Comparison of ENCODE assay signal across 26 mouse cellular contexts in the genomic region with DNA sequence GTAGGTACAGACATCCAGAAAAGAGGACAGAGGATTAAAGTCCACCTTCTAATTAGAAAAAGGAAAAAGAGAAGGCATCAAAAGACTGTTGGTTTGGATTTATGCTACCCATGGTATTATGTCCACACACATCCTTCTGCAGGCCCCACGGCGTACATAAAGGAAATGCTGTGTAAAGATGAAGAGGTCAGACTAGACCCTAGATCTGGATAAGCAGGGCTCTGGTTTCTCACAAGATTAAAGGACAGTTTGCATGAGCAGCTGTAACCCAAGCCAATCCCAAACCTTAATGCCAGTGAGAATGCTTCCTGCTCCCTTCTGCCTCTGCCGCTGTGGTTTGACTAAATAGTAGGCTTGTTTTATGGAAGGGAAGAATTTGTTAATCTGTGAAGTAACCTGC. TPM values are rescaled to one million over a fixed set of nuclear protein-coding genes. Genes with fewer than 3 reads are reported as not detected.
A peak's percentile ranks its signal among the peaks of the same experiment; 100 is the strongest.
DNase-seq lines count a peak whose midpoint lies in the region; ATAC-seq and TF ChIP-seq lines count a peak whose summit lies in the region.
"Had no signal": no experiment of that assay in that cellular context is flagged by ENCODE, and none has a peak within 500 bp of the region (broad histone marks: within the 10 kb centered on the region; RNA-seq: fewer than 3 reads in every experiment).

No protein-coding gene starts in this region.

- no peaks in the 10 kb centered on the region for H3K9me3 ChIP-seq in liver, embryonic 12.5 days (replicated peaks)
- no peaks in the 10 kb centered on the region for H3K9me3 ChIP-seq in embryonic facial prominence, embryonic 12.5 days
- H3K9me3 ChIP-seq in embryonic facial prominence, embryonic 14.5 days (ENCODE audit: control insufficient read depth, low read length): no peaks in the 10 kb centered on the region
- no peaks in the 10 kb centered on the region for H3K9me3 ChIP-seq in forebrain, embryonic 14.5 days (replicated peaks; ENCODE audit: control insufficient read depth, low read length)
- H3K9me3 ChIP-seq: embryonic facial prominence, embryonic 15.5 days; forebrain, embryonic 10.5 days; forebrain, embryonic 12.5 days; forebrain, embryonic 15.5 days had no signal

- TF ChIP-seq CTCF in liver, adult 2 months (IDR thresholded peaks at IDR 0.05; ENCODE audit: low read depth, low read length): no peak

- H3K27me3 ChIP-seq in liver, adult 2 months (ENCODE audit: control insufficient read depth, insufficient read depth, low read length): no peaks in the 10 kb centered on the region
- H3K27me3 ChIP-seq in liver, embryonic 12.5 days (replicated peaks): no peaks in the 10 kb centered on the region
- H3K27me3 ChIP-seq in embryonic facial prominence, embryonic 12.5 days: no peaks in the 10 kb centered on the region
- no peaks in the 10 kb centered on the region for H3K27me3 ChIP-seq in embryonic facial prominence, embryonic 14.5 days (replicated peaks; ENCODE audit: control insufficient read depth, insufficient read depth, low read length)
- no peaks in the 10 kb centered on the region for H3K27me3 ChIP-seq in forebrain, embryonic 14.5 days (replicated peaks; ENCODE audit: control insufficient read depth, insufficient read depth, low read length)
- H3K27me3 ChIP-seq: embryonic facial prominence, embryonic 15.5 days; forebrain, embryonic 12.5 days; forebrain, embryonic 15.5 days had no signal

- H3K4me2 ChIP-seq in liver, embryonic 12.5 days: no peak overlapping the region
- no peak overlapping the region for H3K4me2 ChIP-seq in embryonic facial prominence, embryonic 12.5 days (replicated peaks)
- no peak overlapping the region for H3K4me2 ChIP-seq in embryonic facial prominence, embryonic 14.5 days (ENCODE audit: low read depth, low read length)
- H3K4me2 ChIP-seq in forebrain, embryonic 14.5 days (ENCODE audit: low read length): no peak overlapping the region
- H3K4me2 ChIP-seq: embryonic facial prominence, embryonic 15.5 days; forebrain, embryonic 12.5 days; forebrain, embryonic 15.5 days had no signal

- ATAC-seq in liver, embryonic 12.5 days: no peak
- peak; percentile 28; the same call in 1 of the 2 replicates for ATAC-seq in embryonic facial prominence, embryonic 12.5 days (ENCODE audit: insufficient number of reproducible peaks, insufficient read depth, low FRiP score, low TSS enrichment)
- peak; percentile 88 for ATAC-seq in embryonic facial prominence, embryonic 14.5 days (ENCODE audit: low read depth)
- ATAC-seq in forebrain, embryonic 14.5 days: no peak
- ATAC-seq: forebrain, embryonic 15.5 days; forebrain, postnatal 0 days had no signal

- peaks cover 13% of the 10 kb centered on the region for H3K4me1 ChIP-seq in liver, adult 2 months (ENCODE audit: control insufficient read depth, insufficient read depth, low read length)
- H3K4me1 ChIP-seq in liver, embryonic 12.5 days: no peaks in the 10 kb centered on the region
- H3K4me1 ChIP-seq in embryonic facial prominence, embryonic 12.5 days: no peaks in the 10 kb centered on the region
- H3K4me1 ChIP-seq in embryonic facial prominence, embryonic 14.5 days (ENCODE audit: control insufficient read depth, insufficient read depth, low read length): no peaks in the 10 kb centered on the region
- H3K4me1 ChIP-seq in forebrain, embryonic 14.5 days (ENCODE audit: control insufficient read depth, insufficient read depth, low read length): no peaks in the 10 kb centered on the region
- H3K4me1 ChIP-seq: embryonic facial prominence, embryonic 15.5 days; forebrain, embryonic 10.5 days; forebrain, embryonic 12.5 days; forebrain, embryonic 15.5 days had no signal

- no peak for DNase-seq in liver, adult 2 months (ENCODE audit: extremely low read depth, low read depth, low spot score)
- DNase-seq in embryonic facial prominence, embryonic 14.5 days (ENCODE audit: low spot score): peak; percentile 53
- DNase-seq in forebrain, embryonic 14.5 days (ENCODE audit: low spot score): no peak
- DNase-seq: adrenal gland, adult 2 months; adrenal gland, postnatal 10 days; adrenal gland, postnatal 25 days; cerebellum, adult 11 months; cerebellum, adult 18-20 months; cerebellum, adult 8-10 months; cerebellum, adult 9-11 months; cerebellum, postnatal 14 days; cerebellum, postnatal 36 days; embryo, embryonic 11 days; forebrain, postnatal 0 days had no signal

- 90% methylated on average over 3 of the region's 3 CpGs for WGBS in liver, adult 2 months
- 62% methylated on average over 3 of the region's 3 CpGs for WGBS in liver, embryonic 12.5 days (ENCODE audit: insufficient replicate concordance)
- WGBS in embryonic facial prominence, embryonic 12.5 days: 72% methylated on average over 3 of the region's 3 CpGs
- WGBS in embryonic facial prominence, embryonic 14.5 days: 56% methylated on average over 3 of the region's 3 CpGs
- 88% methylated on average over 3 of the region's 3 CpGs for WGBS in forebrain, embryonic 14.5 days

- TF ChIP-seq POLR2A in liver, adult 2 months (IDR thresholded peaks at IDR 0.05; ENCODE audit: extremely low read depth, insufficient read depth, low read length): no peak

- H3K9ac ChIP-seq in liver, adult 2 months (ENCODE audit: low read depth, low read length): no peak overlapping the region
- no peak overlapping the region for H3K9ac ChIP-seq in liver, embryonic 12.5 days
- H3K9ac ChIP-seq in embryonic facial prominence, embryonic 12.5 days: no peak overlapping the region
- no peak overlapping the region for H3K9ac ChIP-seq in embryonic facial prominence, embryonic 14.5 days (ENCODE audit: low read depth, low read length)
- H3K9ac ChIP-seq in forebrain, embryonic 14.5 days (ENCODE audit: low read length): no peak overlapping the region
- H3K9ac ChIP-seq: embryonic facial prominence, embryonic 15.5 days; forebrain, embryonic 12.5 days; forebrain, embryonic 15.5 days; forebrain, postnatal 0 days had no signal

- H3K27ac ChIP-seq in liver, adult 2 months (replicated peaks; ENCODE audit: insufficient read depth, low read depth, low read length): peak overlapping the region; percentile 48; the same call in 1 of the 2 replicates
- no peak overlapping the region for H3K27ac ChIP-seq in liver, embryonic 12.5 days
- no peak overlapping the region for H3K27ac ChIP-seq in embryonic facial prominence, embryonic 12.5 days
- H3K27ac ChIP-seq in embryonic facial prominence, embryonic 14.5 days (replicated peaks; ENCODE audit: low read depth, low read length): no peak overlapping the region
- no peak overlapping the region for H3K27ac ChIP-seq in forebrain, embryonic 14.5 days (ENCODE audit: low read depth, low read length)
- H3K27ac ChIP-seq: embryonic facial prominence, embryonic 15.5 days; forebrain, embryonic 10.5 days; forebrain, embryonic 12.5 days; forebrain, embryonic 15.5 days had no signal

- peaks cover 8% of the 10 kb centered on the region; the same call in 1 of the 2 replicates for H3K79me2 ChIP-seq in liver, adult 2 months (ENCODE audit: control insufficient read depth, insufficient read depth, low read length)

- H3K4me3 ChIP-seq in liver, adult 2 months (ENCODE audit: insufficient read depth, low read depth, low read length): no peak overlapping the region
- no peak overlapping the region for H3K4me3 ChIP-seq in liver, embryonic 12.5 days
- no peak overlapping the region for H3K4me3 ChIP-seq in embryonic facial prominence, embryonic 12.5 days
- no peak overlapping the region for H3K4me3 ChIP-seq in embryonic facial prominence, embryonic 14.5 days (ENCODE audit: low read depth, low read length)
- H3K4me3 ChIP-seq in forebrain, embryonic 14.5 days (ENCODE audit: low read depth, low read length): no peak overlapping the region
- H3K4me3 ChIP-seq: embryonic facial prominence, embryonic 15.5 days; erythroblast, embryonic 14.5 days; forebrain, embryonic 10.5 days; forebrain, embryonic 12.5 days; forebrain, embryonic 15.5 days had no signal

- H3K36me3 ChIP-seq in liver, adult 2 months (ENCODE audit: control insufficient read depth, insufficient read depth, low read length): peaks cover 68% of the 10 kb centered on the region
- no peaks in the 10 kb centered on the region for H3K36me3 ChIP-seq in liver, embryonic 12.5 days
- no peaks in the 10 kb centered on the region for H3K36me3 ChIP-seq in embryonic facial prominence, embryonic 12.5 days
- H3K36me3 ChIP-seq in embryonic facial prominence, embryonic 14.5 days (ENCODE audit: control insufficient read depth, insufficient read depth, low read length): no peaks in the 10 kb centered on the region
- H3K36me3 ChIP-seq in forebrain, embryonic 14.5 days (ENCODE audit: control insufficient read depth, insufficient read depth, low read length): no peaks in the 10 kb centered on the region
- H3K36me3 ChIP-seq: embryonic facial prominence, embryonic 15.5 days; forebrain, embryonic 10.5 days; forebrain, embryonic 12.5 days; forebrain, embryonic 15.5 days had no signal

RNA-seq across cellular contexts. Expression of a gene that starts 15.6 kb away (rescaled TPM):
- 80.9 and 92.1 TPM in 2 replicates for total RNA-seq in liver, adult 2 months (2014; rRNA removed)
- 21.6 and 26.1 TPM in 2 replicates for polyA plus RNA-seq in liver, adult 2 months (2012; rRNA removed)
- 3.2 and 3.5 TPM in 2 replicates for polyA plus RNA-seq in liver, embryonic 12.5 days (2016; fragmentation: Nextera tagmentation; extraction: Ambion mirVana)
- polyA plus RNA-seq in embryonic facial prominence, embryonic 12.5 days (2016; fragmentation: Nextera tagmentation; extraction: Ambion mirVana): not detected in 2 replicates
- not detected in 2 replicates for polyA plus RNA-seq in embryonic facial prominence, embryonic 14.5 days (2014; fragmentation: Nextera tagmentation; extraction: Ambion mirVana)
- not detected in 2 replicates for polyA plus RNA-seq in forebrain, embryonic 14.5 days (2014; fragmentation: Nextera tagmentation; extraction: Ambion mirVana)
- total RNA-seq: adrenal gland, adult 2 months; adrenal gland, postnatal 25 days; common myeloid progenitor, adult 5-6 weeks; ES-E14; forebrain, postnatal 0 days; MEL had no signal
- polyA plus RNA-seq: adrenal gland, adult 2 months; brain, embryonic 14.5 days; C2C12; embryonic facial prominence, embryonic 15.5 days; forebrain, embryonic 10.5 days; forebrain, embryonic 12.5 days; forebrain, embryonic 15.5 days; forebrain, postnatal 0 days had no signal

RNA-seq across cellular contexts. Expression of a gene that starts 17.2 kb away (rescaled TPM):
- 205 and 206 TPM in 2 replicates for total RNA-seq in liver, adult 2 months (2014; rRNA removed)
- polyA plus RNA-seq in liver, adult 2 months (2012; rRNA removed): 62.6 and 67.7 TPM in 2 replicates
- 0.81 and 0.91 TPM in 2 replicates for polyA plus RNA-seq in liver, embryonic 12.5 days (2016; fragmentation: Nextera tagmentation; extraction: Ambion mirVana)
- 0.06 and 0.12 TPM in 2 replicates for polyA plus RNA-seq in embryonic facial prominence, embryonic 12.5 days (2016; fragmentation: Nextera tagmentation; extraction: Ambion mirVana)
- 0.07 and 0.13 TPM in 2 replicates for polyA plus RNA-seq in embryonic facial prominence, embryonic 14.5 days (2014; fragmentation: Nextera tagmentation; extraction: Ambion mirVana)
- not detected in 2 replicates for polyA plus RNA-seq in forebrain, embryonic 14.5 days (2014; fragmentation: Nextera tagmentation; extraction: Ambion mirVana)
- total RNA-seq: adrenal gland, postnatal 25 days; common myeloid progenitor, adult 5-6 weeks; ES-E14; MEL had no signal
- polyA plus RNA-seq: C2C12; erythroblast, embryonic 14.5 days; forebrain, embryonic 15.5 days had no signal

RNA-seq across cellular contexts. Expression of a gene that starts 30.8 kb away (rescaled TPM):
- 0.37 and 1.3 TPM in 2 replicates for total RNA-seq in liver, adult 2 months (2014; rRNA removed)
- 0.21 and 0.24 TPM in 2 replicates for polyA plus RNA-seq in liver, adult 2 months (2012; rRNA removed)
- 1.3 and 1.8 TPM in 2 replicates for polyA plus RNA-seq in liver, embryonic 12.5 days (2016; fragmentation: Nextera tagmentation; extraction: Ambion mirVana)
- not detected in 2 replicates for polyA plus RNA-seq in embryonic facial prominence, embryonic 12.5 days (2016; fragmentation: Nextera tagmentation; extraction: Ambion mirVana)
- polyA plus RNA-seq in embryonic facial prominence, embryonic 14.5 days (2014; fragmentation: Nextera tagmentation; extraction: Ambion mirVana): not detected in 2 replicates
- not detected in 2 replicates for polyA plus RNA-seq in forebrain, embryonic 14.5 days (2014; fragmentation: Nextera tagmentation; extraction: Ambion mirVana)
- total RNA-seq: adrenal gland, postnatal 25 days; common myeloid progenitor, adult 5-6 weeks; ES-E14; forebrain, postnatal 0 days; MEL had no signal
- polyA plus RNA-seq: adrenal gland, adult 2 months; brain, embryonic 14.5 days; C2C12; erythroblast, embryonic 14.5 days; forebrain, embryonic 10.5 days; forebrain, embryonic 12.5 days; forebrain, embryonic 15.5 days had no signal

RNA-seq across cellular contexts. Expression of a gene that starts 55.6 kb away (rescaled TPM):
- 170 and 235 TPM in 2 replicates for total RNA-seq in liver, adult 2 months (2014; rRNA removed)
- polyA plus RNA-seq in liver, adult 2 months (2012; rRNA removed): 60.2 and 66.1 TPM in 2 replicates
- 1.7 and 1.8 TPM in 2 replicates for polyA plus RNA-seq in liver, embryonic 12.5 days (2016; fragmentation: Nextera tagmentation; extraction: Ambion mirVana)
- 1.3 and 1.8 TPM in 2 replicates for polyA plus RNA-seq in embryonic facial prominence, embryonic 12.5 days (2016; fragmentation: Nextera tagmentation; extraction: Ambion mirVana)
- polyA plus RNA-seq in embryonic facial prominence, embryonic 14.5 days (2014; fragmentation: Nextera tagmentation; extraction: Ambion mirVana): 2.7 and 3.5 TPM in 2 replicates
- 0.70 and 1.1 TPM in 2 replicates for polyA plus RNA-seq in forebrain, embryonic 14.5 days (2014; fragmentation: Nextera tagmentation; extraction: Ambion mirVana)
- total RNA-seq: MEL had no signal
- polyA plus RNA-seq: erythroblast, embryonic 14.5 days had no signal

Comparison
In these comparisons a context has a peak if more than half of its experiments do, and no peak if none do; other contexts are left out.
1. RNA of a gene that starts 17.2 kb away (polyA plus RNA-seq): 62.6 to 67.7 TPM in liver, adult 2 months; 0.81 to 0.91 TPM in liver, embryonic 12.5 days, 0.07 to 0.13 TPM in embryonic facial prominence, embryonic 14.5 days, 0.06 to 0.12 TPM in embryonic facial prominence, embryonic 12.5 days and not detected in forebrain, embryonic 14.5 days; every median in the first group is over 10 times any median in the second.
2. ATAC-seq: peak in embryonic facial prominence, embryonic 12.5 days (single experiment) and embryonic facial prominence, embryonic 14.5 days (single experiment); none in liver, embryonic 12.5 days (single experiment) and forebrain, embryonic 14.5 days (single experiment).